Mouse (Mus musculus) spleen, adult 2 months (tissue): ENCODE data around the gene Prkcz.

Source experiments
- CTCF ChIP-seq: fragments of 200-500 bp; IDR thresholded peaks from 2 replicates; pipeline ENCODE4 v1.5.1; 2011; ENCODE audit warnings: mild to moderate bottlenecking, inconsistent platforms; ENCODE audit not compliant: insufficient read depth, insufficient read length, insufficient replicate concordance; ENCODE audit errors: extremely low read depth
- POLR2A ChIP-seq: fragments of 200-500 bp; IDR thresholded peaks from 2 replicates; pipeline ENCODE4 v1.6.1; 2011; ENCODE audit warnings: low read depth, low read length, inconsistent platforms

- TF ChIP-seq CTCF (no peak), POLR2A (no peak)
Observed at GRCm38 (mm10) chr4:155324511-155324910, 36.6 kb downstream of the Prkcz start.
